Mouse (Mus musculus) lung, embryonic 14.5 days (tissue): Measurements from ENCODE around the gene Casp1. TPM values are rescaled to one million over a fixed set of nuclear protein-coding genes. Genes with fewer than 3 reads are reported as not detected.
A peak's percentile ranks its signal among the peaks of the same experiment; 100 is the strongest.

ENCODE experiments used
- ATAC-seq: fragments of 200-750 bp; cut with Nextera tagmentation; 2 replicates; pipeline ENCODE4 v1.8.0; 2017; ENCODE audit warnings: mild to moderate bottlenecking, moderate TSS enrichment, moderate library complexity; ENCODE audit not compliant: insufficient read depth
- DNase-seq: peaks from one replicate; pipeline ENCODE4 v3.0.0-alpha.2; 2015
- H3K27ac ChIP-seq: fragments of 300-500 bp; sonication (generic); 2 replicates; pipeline ENCODE4 v1.5.1; 2014; ENCODE audit warnings: low read depth, mild to moderate bottlenecking, moderate library complexity
- H3K27me3 ChIP-seq: fragments of 300-500 bp; sonication (generic); 2 replicates; pipeline ENCODE4 v1.6.1; 2014; ENCODE audit warnings: low read length, control low read depth; ENCODE audit not compliant: insufficient read depth
- H3K36me3 ChIP-seq: fragments of 300-500 bp; sonication (generic); 2 replicates; pipeline ENCODE4 v1.6.1; 2014; ENCODE audit warnings: control low read depth; ENCODE audit not compliant: insufficient read depth
- H3K4me1 ChIP-seq: fragments of 300-500 bp; sonication (generic); 2 replicates; pipeline ENCODE4 v1.6.1; 2014; ENCODE audit warnings: antibody characterized with exemption, control low read depth; ENCODE audit not compliant: insufficient read depth
- H3K4me2 ChIP-seq: fragments of 300-500 bp; sonication (generic); 2 replicates; pipeline ENCODE4 v1.6.1; 2014; ENCODE audit warnings: mild to moderate bottlenecking
- H3K4me3 ChIP-seq: fragments of 300-500 bp; sonication (generic); 2 replicates; pipeline ENCODE4 v1.5.1; 2014; ENCODE audit warnings: low read depth, low read length
- H3K9ac ChIP-seq: fragments of 300-500 bp; sonication (generic); 2 replicates; pipeline ENCODE4 v1.6.1; 2014
- H3K9me3 ChIP-seq: fragments of 300-500 bp; sonication (generic); 2 replicates; pipeline ENCODE4 v1.6.1; 2016; ENCODE audit warnings: low read depth, low read length, control low read depth
- CTCF ChIP-seq: IDR thresholded peaks from 2 replicates; pipeline ENCODE4 v1.5.1; 2016; ENCODE audit warnings: antibody characterized with exemption, low read depth
- WGBS: fragments of 180-500 bp; shearing (Covaris S2); extraction: QIAGEN DNeasy Blood & Tissue Kit; methylation state at CpG from one replicate; pipeline ENCODE4 v1.1.7; 2014; 5-methylcytosine and 5-hydroxymethylcytosine counted together
- polyA plus RNA-seq: library from polyadenylated mRNA; unstranded; fragments of >200 nt; fragmentation: Nextera tagmentation; extraction: Ambion mirVana; gene quantifications from 2 replicates; pipeline ENCODE4 v1.2.1, GENCODE M21; 2014

Casp1 gene
- polyA plus RNA-seq, 1 experiment from 2014 or later: 1.1 TPM

- 89% methylated on average over 1 of the region's 1 CpGs for WGBS
- ATAC-seq (no peak), DNase-seq (no peak)
- H3K4me1 ChIP-seq: no peaks in the 10 kb centered on the region
- no peak overlapping the region for H3K4me2 ChIP-seq
- H3K27me3 ChIP-seq: no peaks in the 10 kb centered on the region
- H3K9ac ChIP-seq: no peak overlapping the region
- no peak overlapping the region for H3K4me3 ChIP-seq
- no peaks in the 10 kb centered on the region for H3K36me3 ChIP-seq
- H3K9me3 ChIP-seq: no peaks in the 10 kb centered on the region
- no peak overlapping the region for H3K27ac ChIP-seq
- TF ChIP-seq CTCF: no peak
These were observed 35.1 kb downstream of the Casp1 start for GRCm38 (mm10) chr9:5333422-5333821.

DNA sequence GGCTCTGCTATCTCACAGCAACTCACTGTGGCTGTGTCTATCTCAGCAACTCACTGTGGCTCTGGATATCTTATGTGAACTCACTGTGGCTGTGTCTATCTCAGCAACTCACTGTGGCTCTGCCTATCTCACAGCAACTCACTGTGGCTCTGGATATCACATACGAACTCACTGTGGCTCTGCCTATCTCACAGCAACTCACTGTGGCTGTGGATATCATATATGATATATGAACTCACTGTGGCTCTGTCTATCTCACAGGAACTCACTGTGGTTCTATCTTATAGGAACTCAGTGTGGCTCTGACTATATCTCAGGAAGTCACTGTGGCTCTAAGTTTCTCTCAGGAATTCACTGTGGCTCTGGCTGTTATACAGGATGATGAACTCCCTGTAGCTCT lies 44.8 kb downstream of the Casp1 start:
- 56% methylated on average over 1 of the region's 1 CpGs for WGBS
- TF ChIP-seq CTCF: no peak

DNA sequence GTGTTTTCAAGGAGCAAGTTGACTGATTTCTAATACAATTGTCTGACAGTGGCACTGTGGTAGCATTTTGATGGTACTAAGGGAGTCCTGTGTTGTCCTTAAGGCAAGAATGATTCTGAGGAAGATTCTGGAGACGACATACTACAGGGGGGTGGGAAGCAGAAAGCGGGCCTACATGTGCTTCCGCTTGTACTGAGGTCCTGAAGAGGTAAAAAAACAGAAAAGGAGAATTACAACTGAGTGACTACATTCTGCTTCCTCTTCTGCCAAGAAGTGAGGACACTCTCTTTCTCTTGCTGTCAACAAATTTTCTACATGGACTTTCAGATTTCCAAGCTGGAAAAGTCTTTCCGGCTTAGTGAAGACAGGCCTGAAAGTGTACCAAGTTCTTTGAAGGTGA lies 45.8 kb downstream of the Casp1 start:
- H3K36me3 ChIP-seq: no peaks in the 10 kb centered on the region
- H3K9ac ChIP-seq: no peak overlapping the region
- H3K9me3 ChIP-seq: no peaks in the 10 kb centered on the region
- H3K4me1 ChIP-seq: no peaks in the 10 kb centered on the region
- no peak overlapping the region for H3K4me2 ChIP-seq
- ATAC-seq (no peak), DNase-seq (no peak)
- no peak for TF ChIP-seq CTCF
- no peak overlapping the region for H3K27ac ChIP-seq
- 88% methylated on average over 4 of the region's 4 CpGs for WGBS
- no peaks in the 10 kb centered on the region for H3K27me3 ChIP-seq
- no peak overlapping the region for H3K4me3 ChIP-seq

More for the DNA sequence above, 44.8 kb downstream of the Casp1 start:
- DNase-seq: no peak
- Histone ChIP-seq H3K9ac (no peak overlapping the region), H3K4me3 (no peak overlapping the region), H3K9me3 (no peaks in the 10 kb centered on the region), H3K27ac (no peak overlapping the region), H3K4me1 (no peaks in the 10 kb centered on the region), H3K27me3 (no peaks in the 10 kb centered on the region), H3K4me2 (no peak overlapping the region), H3K36me3 (no peaks in the 10 kb centered on the region)
- ATAC-seq: no peak

- DNase-seq (peak; percentile 47), ATAC-seq (peak; percentile 73; the same call in 1 of the 2 replicates)
- 36% methylated on average over 4 of the region's 4 CpGs for WGBS
- H3K9ac ChIP-seq: no peak within 1 kb of the TSS
- H3K36me3 ChIP-seq: no peaks in the 10 kb centered on the region
- H3K9me3 ChIP-seq: no peaks in the 10 kb centered on the region
- H3K4me2 ChIP-seq: peak within 1 kb of the TSS; percentile 18; the same call in 1 of the 2 replicates
- no peaks in the 10 kb centered on the region for H3K27me3 ChIP-seq
- TF ChIP-seq CTCF: no peak
- H3K4me3 ChIP-seq: no peak within 1 kb of the TSS
- H3K27ac ChIP-seq: no peak within 1 kb of the TSS; the same call in 1 of the 2 replicates
- no peaks in the 10 kb centered on the region for H3K4me1 ChIP-seq
These were observed 47.1 kb downstream of the Casp1 start, which contains the start of gene Casp12 for GRCm38 (mm10) chr9:5345291-5345898. Gene Casp12, plus strand, starts transcription at chr9:5345430.

- WGBS: 62% methylated on average over 4 of the region's 4 CpGs
- H3K9me3 ChIP-seq: no peaks in the 10 kb centered on the region
- no peak overlapping the region for H3K27ac ChIP-seq
- no peaks in the 10 kb centered on the region for H3K4me1 ChIP-seq
- H3K27me3 ChIP-seq: no peaks in the 10 kb centered on the region
- no peak for ATAC-seq
- H3K9ac ChIP-seq: no peak overlapping the region
- no peak for DNase-seq
- TF ChIP-seq CTCF: no peak
- no peaks in the 10 kb centered on the region for H3K36me3 ChIP-seq
- H3K4me2 ChIP-seq: no peak overlapping the region
- no peak overlapping the region for H3K4me3 ChIP-seq
These were observed 49.1 kb downstream of the Casp1 start for GRCm38 (mm10) chr9:5347381-5347780.

- DNase-seq (no peak), ATAC-seq (no peak)
- no peak overlapping the region for H3K27ac ChIP-seq
- H3K4me2 ChIP-seq: no peak overlapping the region
- no peak overlapping the region for H3K4me3 ChIP-seq
- 67% methylated on average over 2 of the region's 2 CpGs for WGBS
- no peak overlapping the region for H3K9ac ChIP-seq
- H3K36me3 ChIP-seq: no peaks in the 10 kb centered on the region
- H3K9me3 ChIP-seq: no peaks in the 10 kb centered on the region
- H3K4me1 ChIP-seq: no peaks in the 10 kb centered on the region
- no peak for TF ChIP-seq CTCF
- no peaks in the 10 kb centered on the region for H3K27me3 ChIP-seq
These were observed 55.4 kb downstream of the Casp1 start for GRCm38 (mm10) chr9:5353673-5354072.

- Histone ChIP-seq H3K9me3 (no peaks in the 10 kb centered on the region), H3K36me3 (no peaks in the 10 kb centered on the region), H3K4me2 (no peak overlapping the region), H3K4me1 (no peaks in the 10 kb centered on the region), H3K4me3 (no peak overlapping the region), H3K27ac (no peak overlapping the region), H3K9ac (no peak overlapping the region), H3K27me3 (no peaks in the 10 kb centered on the region)
- ATAC-seq: no peak
- no peak for TF ChIP-seq CTCF
- no peak for DNase-seq
These were observed 58.5 kb downstream of the Casp1 start for GRCm38 (mm10) chr9:5356801-5357200.

Other genes starting within 250 kb of the Casp1 start
- gene Casp4, start 10.3 kb downstream of the Casp1 start, polyA plus RNA-seq: 0.37 and 0.69 TPM in 2 replicates
- 0.68 and 1.5 TPM in 2 replicates for gene Casp12, start 46.9 kb downstream of the Casp1 start, polyA plus RNA-seq